Mouse (Mus musculus): ENCODE data around the gene 4931429L15Rik.

The 4931429L15Rik gene

DNA sequence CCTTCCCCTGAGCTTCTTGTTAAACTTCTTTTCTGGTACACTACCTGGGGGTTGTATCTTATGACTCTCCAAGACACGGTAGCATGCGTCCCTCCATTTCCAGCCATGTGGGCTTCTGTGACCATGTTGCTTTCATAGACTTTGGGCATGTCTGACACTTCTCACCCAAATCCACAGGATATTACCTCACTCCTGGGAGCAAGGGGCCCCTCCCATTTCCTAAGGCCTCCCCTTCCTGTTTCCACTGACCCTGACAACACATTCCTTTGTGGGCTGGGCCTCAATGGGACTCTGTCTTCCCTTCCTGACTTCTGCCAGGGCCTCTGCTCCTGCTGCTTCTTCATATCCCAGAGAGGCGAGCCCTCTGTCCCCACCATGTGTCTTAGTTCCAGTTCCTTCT, 62.2 kb downstream of the 4931429L15Rik start:
- DNase-seq, result no peak

- no peak for DNase-seq
Observed at GRCm38 (mm10) chr9:46256658-46257385, 63.0 kb downstream of the 4931429L15Rik start.

DNA sequence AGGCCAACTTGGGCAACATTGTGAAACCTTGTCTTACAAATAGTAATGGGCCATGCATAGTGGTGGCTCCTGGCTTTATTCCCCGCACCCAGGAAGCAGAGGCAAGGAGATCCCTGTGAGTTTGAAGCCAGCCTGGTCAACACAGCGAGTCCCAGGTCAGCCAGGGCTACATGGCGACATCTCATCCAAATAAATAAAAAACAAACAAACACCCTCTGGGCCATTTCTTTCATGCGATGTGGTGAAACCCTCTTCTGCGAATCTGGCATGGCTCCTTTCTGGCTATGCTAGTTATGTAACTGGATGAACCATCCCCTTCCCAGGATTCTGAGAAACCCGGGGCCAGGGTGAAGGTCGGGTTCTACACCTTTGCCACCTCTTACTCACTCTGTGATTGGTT, 63.6 kb downstream of the 4931429L15Rik start:
- DNase-seq, result no peak
